Mouse (Mus musculus) myocyte (in vitro differentiated cells): Measurements from ENCODE around the gene Saxo1.

ENCODE experiments used
- CEBPB ChIP-seq: IDR thresholded peaks from 2 replicates; pipeline ENCODE4 v1.6.1; 2011; ENCODE audit warnings: mild to moderate bottlenecking, moderate library complexity; ENCODE audit not compliant: poor library complexity, insufficient read depth, severe bottlenecking
- E2F4 ChIP-seq: IDR thresholded peaks from one replicate; pipeline ENCODE4 v1.6.1; 2011; ENCODE audit warnings: mild to moderate bottlenecking, control low read depth, moderate library complexity; ENCODE audit not compliant: insufficient read depth
- MAX ChIP-seq: IDR thresholded peaks from one replicate; pipeline ENCODE4 v1.6.1; 2011; ENCODE audit warnings: low read depth, mild to moderate bottlenecking, control low read depth
- POLR2A ChIP-seq: IDR thresholded peaks from one replicate; pipeline ENCODE4 v1.6.1; 2011; ENCODE audit warnings: low read depth, mild to moderate bottlenecking, control low read depth, moderate library complexity; ENCODE audit not compliant: insufficient read length
- POLR2AphosphoS2 ChIP-seq: IDR thresholded peaks from one replicate; pipeline ENCODE4 v1.6.1; 2011; ENCODE audit warnings: low read depth, control low read depth; ENCODE audit not compliant: insufficient read length
- TCF12 ChIP-seq: IDR thresholded peaks from one replicate; pipeline ENCODE4 v1.6.1; 2011; ENCODE audit warnings: mild to moderate bottlenecking, control low read depth; ENCODE audit not compliant: poor library complexity, insufficient read depth, severe bottlenecking
- TCF3 ChIP-seq: IDR thresholded peaks from one replicate; pipeline ENCODE4 v1.6.1; 2011; ENCODE audit warnings: low read depth, control low read depth; ENCODE audit not compliant: insufficient read length
- USF1 ChIP-seq: IDR thresholded peaks from one replicate; pipeline ENCODE4 v1.6.1; 2011; ENCODE audit warnings: low read depth, mild to moderate bottlenecking, control low read depth, moderate library complexity

GRCm38 (mm10) chr4:86520695-86521094, 37.4 kb downstream of the Saxo1 start:
- TF ChIP-seq POLR2A (no peak), E2F4 (no peak), TCF12 (no peak), POLR2AphosphoS2 (no peak), USF1 (no peak), TCF3 (no peak), MAX (no peak), CEBPB (no peak)
